Mouse (Mus musculus) kidney, embryonic 14.5 days (tissue): ENCODE results near the gene Apln. TPM values are rescaled to one million over a fixed set of nuclear protein-coding genes. Genes with fewer than 3 reads are reported as not detected.

Source experiments
- ATAC-seq: fragments of 200-750 bp; cut with Nextera tagmentation; 2 replicates; pipeline ENCODE4 v1.8.0; 2017; ENCODE audit warnings: moderate number of reproducible peaks, mild to moderate bottlenecking, moderate TSS enrichment, moderate library complexity; ENCODE audit not compliant: low FRiP score, low TSS enrichment
- H3K27ac ChIP-seq: fragments of 300-500 bp; sonication (generic); 2 replicates; pipeline ENCODE4 v1.5.1; 2014; ENCODE audit warnings: low read depth, mild to moderate bottlenecking, low read length, moderate library complexity, mixed read lengths
- H3K27me3 ChIP-seq: fragments of 300-500 bp; sonication (generic); 2 replicates; pipeline ENCODE4 v1.6.1; 2014; ENCODE audit warnings: mild to moderate bottlenecking, low read length; ENCODE audit not compliant: control insufficient read depth, insufficient read depth
- H3K36me3 ChIP-seq: fragments of 300-500 bp; sonication (generic); 2 replicates; pipeline ENCODE4 v1.6.1; 2014; ENCODE audit warnings: low read length, mixed read lengths; ENCODE audit not compliant: control insufficient read depth, insufficient read depth
- H3K4me1 ChIP-seq: fragments of 300-500 bp; sonication (generic); 2 replicates; pipeline ENCODE4 v1.6.1; 2014; ENCODE audit warnings: low read length, mixed read lengths; ENCODE audit not compliant: control insufficient read depth, insufficient read depth
- H3K4me2 ChIP-seq: fragments of 300-500 bp; sonication (generic); replicated peaks from 2 replicates; pipeline ENCODE4 v1.6.1; 2014; ENCODE audit warnings: low read depth, mild to moderate bottlenecking, low read length
- H3K4me3 ChIP-seq: fragments of 300-500 bp; sonication (generic); 2 replicates; pipeline ENCODE4 v1.5.1; 2014; ENCODE audit warnings: mild to moderate bottlenecking, low read length
- H3K9ac ChIP-seq: fragments of 300-500 bp; sonication (generic); 2 replicates; pipeline ENCODE4 v1.6.1; 2014; ENCODE audit warnings: low read depth, mild to moderate bottlenecking, low read length, moderate library complexity
- H3K9me3 ChIP-seq: fragments of 300-500 bp; sonication (generic); 2 replicates; pipeline ENCODE4 v1.6.1; 2016; ENCODE audit warnings: low read length; ENCODE audit not compliant: control insufficient read depth
- WGBS: fragments of 180-500 bp; shearing (Covaris S2); extraction: QIAGEN DNeasy Blood & Tissue Kit; methylation state at CpG from one replicate; pipeline ENCODE4 v1.1.7; 2014; 5-methylcytosine and 5-hydroxymethylcytosine counted together
- polyA plus RNA-seq: library from polyadenylated mRNA; unstranded; fragments of >200 nt; fragmentation: Nextera tagmentation; extraction: Ambion mirVana; gene quantifications from 2 replicates; pipeline ENCODE4 v1.2.1, GENCODE M21; 2014

The Apln gene
- polyA plus RNA-seq, 1 experiment from 2014 or later, result 4.7 TPM

DNA sequence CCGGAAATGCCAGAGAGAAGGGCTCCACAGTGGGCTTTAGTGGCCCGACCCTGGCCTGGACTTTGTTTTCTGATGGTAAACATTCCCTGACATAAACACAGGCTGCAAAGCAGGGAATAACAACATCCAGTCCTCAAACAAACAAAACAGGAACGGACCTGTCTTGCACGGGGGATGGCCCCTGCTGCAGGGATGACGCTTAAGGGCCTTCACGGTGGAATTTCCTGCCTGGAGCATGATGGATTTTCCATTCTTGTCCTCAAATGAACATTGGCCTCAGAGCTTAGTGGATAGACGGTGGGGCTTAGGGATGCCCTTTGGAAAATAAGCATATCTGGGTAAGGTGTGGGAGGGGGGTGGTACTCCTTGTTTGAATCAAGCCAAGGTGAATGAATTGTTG, 33.5 kb downstream of the Apln start:
- Histone ChIP-seq H3K36me3 (no peaks in the 10 kb centered on the region), H3K9me3 (no peaks in the 10 kb centered on the region), H3K4me2 (no peak overlapping the region), H3K4me1 (no peaks in the 10 kb centered on the region), H3K9ac (no peak overlapping the region), H3K27ac (no peak overlapping the region), H3K4me3 (no peak overlapping the region), H3K27me3 (no peaks in the 10 kb centered on the region)
- WGBS, result 78% methylated on average over 7 of the region's 7 CpGs
- ATAC-seq, result no peak

GRCm38 (mm10) chrX:47998412-47998811, 36.2 kb downstream of the Apln start:
- H3K9ac ChIP-seq, result no peak overlapping the region
- no peaks in the 10 kb centered on the region for H3K36me3 ChIP-seq
- H3K27me3 ChIP-seq, result no peaks in the 10 kb centered on the region
- H3K27ac ChIP-seq, result no peak overlapping the region
- no peak for ATAC-seq
- H3K4me3 ChIP-seq, result no peak overlapping the region
- no peak overlapping the region for H3K4me2 ChIP-seq
- 77% methylated on average over 8 of the region's 8 CpGs for WGBS
- H3K4me1 ChIP-seq, result no peaks in the 10 kb centered on the region
- no peaks in the 10 kb centered on the region for H3K9me3 ChIP-seq

- no peak overlapping the region for H3K4me3 ChIP-seq
- H3K9ac ChIP-seq, result no peak overlapping the region
- no peaks in the 10 kb centered on the region for H3K9me3 ChIP-seq
- H3K27me3 ChIP-seq, result no peaks in the 10 kb centered on the region
- no peaks in the 10 kb centered on the region for H3K36me3 ChIP-seq
- no peaks in the 10 kb centered on the region for H3K4me1 ChIP-seq
- no peak overlapping the region for H3K27ac ChIP-seq
- H3K4me2 ChIP-seq, result no peak overlapping the region; the same call in 1 of the 2 replicates
- WGBS, result 29% methylated on average over 8 of the region's 8 CpGs
- peak; percentile 28 for ATAC-seq
These were observed 42.0 kb downstream of the Apln start for GRCm38 (mm10) chrX:47992606-47993005.

DNA sequence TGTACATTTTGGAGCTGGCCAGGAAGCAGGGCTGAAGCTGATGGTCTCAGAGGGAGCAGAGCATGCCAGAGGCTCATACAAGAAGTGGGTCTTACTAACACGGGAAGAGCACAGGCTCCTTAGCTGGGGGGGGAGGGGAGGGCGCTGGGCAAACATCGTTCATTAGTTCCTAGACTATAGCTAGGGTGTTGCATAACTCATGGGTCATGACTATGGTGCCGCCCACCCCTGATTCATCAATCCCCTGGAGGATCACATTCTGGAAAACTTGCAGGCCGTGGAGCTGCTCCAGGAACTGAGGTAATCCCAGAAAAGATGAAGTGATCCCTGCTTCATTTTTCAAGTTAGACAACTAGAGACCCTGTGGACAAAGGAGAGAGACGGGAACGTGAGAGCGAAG, 46.6 kb downstream of the Apln start:
- no peak for ATAC-seq
- Histone ChIP-seq H3K4me1 (no peaks in the 10 kb centered on the region), H3K4me2 (no peak overlapping the region), H3K27ac (no peak overlapping the region), H3K27me3 (no peaks in the 10 kb centered on the region), H3K36me3 (no peaks in the 10 kb centered on the region), H3K9me3 (no peaks in the 10 kb centered on the region), H3K9ac (no peak overlapping the region), H3K4me3 (no peak overlapping the region)
- WGBS, result 66% methylated on average over 8 of the region's 8 CpGs

GRCm38 (mm10) chrX:47985000-47985619, 49.5 kb downstream of the Apln start:
- WGBS, result 27% methylated on average over 19 of the region's 19 CpGs
- H3K4me1 ChIP-seq, result no peaks in the 10 kb centered on the region
- peak overlapping the region; percentile 23; the same call in 1 of the 2 replicates for H3K4me3 ChIP-seq
- no peak overlapping the region for H3K9ac ChIP-seq
- no peak for ATAC-seq
- no peaks in the 10 kb centered on the region for H3K9me3 ChIP-seq
- no peak overlapping the region for H3K27ac ChIP-seq
- no peaks in the 10 kb centered on the region for H3K36me3 ChIP-seq
- H3K4me2 ChIP-seq, result peak overlapping the region; percentile 25; the same call in 1 of the 2 replicates
- H3K27me3 ChIP-seq, result no peaks in the 10 kb centered on the region

DNA sequence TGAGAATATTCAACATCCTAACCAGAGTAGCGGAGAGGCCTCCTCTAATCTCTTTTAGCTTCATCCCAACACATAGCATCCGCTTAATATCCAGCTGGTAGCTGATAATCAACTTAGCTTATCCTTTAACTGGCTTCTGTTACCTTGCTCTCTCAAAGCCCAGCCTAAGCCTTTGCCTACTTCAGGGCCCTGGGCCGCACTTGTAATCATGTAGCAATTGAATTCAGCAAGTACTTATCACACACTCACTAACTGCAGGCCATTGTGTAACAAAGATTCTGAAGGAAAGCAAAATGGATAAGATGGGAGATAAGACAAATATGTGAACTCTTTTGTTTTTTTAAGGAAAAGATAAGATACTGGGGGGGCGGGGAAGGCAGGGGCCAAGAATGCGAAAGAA, 57.6 kb downstream of the Apln start:
- no peak overlapping the region for H3K27ac ChIP-seq
- WGBS, result 83% methylated on average over 5 of the region's 5 CpGs
- no peak for ATAC-seq

GRCm38 (mm10) chrX:47976551-47976950, 58.1 kb downstream of the Apln start:
- Histone ChIP-seq H3K4me3 (no peak overlapping the region), H3K9ac (no peak overlapping the region), H3K27ac (no peak overlapping the region), H3K4me2 (no peak overlapping the region), H3K27me3 (no peaks in the 10 kb centered on the region), H3K4me1 (no peaks in the 10 kb centered on the region), H3K36me3 (no peaks in the 10 kb centered on the region), H3K9me3 (no peaks in the 10 kb centered on the region)
- no peak for ATAC-seq
- WGBS, result 76% methylated on average over 4 of the region's 4 CpGs

More for the DNA sequence above, 57.6 kb downstream of the Apln start:
- no peaks in the 10 kb centered on the region for H3K36me3 ChIP-seq
- H3K27me3 ChIP-seq, result no peaks in the 10 kb centered on the region
- no peaks in the 10 kb centered on the region for H3K4me1 ChIP-seq
- H3K9ac ChIP-seq, result no peak overlapping the region
- no peak overlapping the region for H3K4me3 ChIP-seq
- no peak overlapping the region for H3K4me2 ChIP-seq
- H3K9me3 ChIP-seq, result no peaks in the 10 kb centered on the region

Other genes starting within 250 kb of the Apln start
- 16.4 and 23.8 TPM in 2 replicates for gene Smarca1, start 141.9 kb downstream of the Apln start, polyA plus RNA-seq
- 19.0 and 22.7 TPM in 2 replicates for gene Ocrl, start 122.5 kb downstream of the Apln start, polyA plus RNA-seq
- 2.3 and 3.5 TPM in 2 replicates for gene Xpnpep2, start 73.9 kb upstream of the Apln start, polyA plus RNA-seq
- gene Sash3, start 111.6 kb upstream of the Apln start, polyA plus RNA-seq, result 1.2 and 1.4 TPM in 2 replicates
- 5.2 and 5.3 TPM in 2 replicates for gene Zdhhc9, start 174.0 kb upstream of the Apln start, polyA plus RNA-seq
- gene Utp14a, start 222.0 kb upstream of the Apln start, polyA plus RNA-seq, result 20.3 and 21.9 TPM in 2 replicates